Mouse (Mus musculus) C2C12 (cell line): ENCODE results near the gene Vmn1r123.
"Not testable (repeated sequence)": the region's sequence is repeated elsewhere in the genome, so short reads cannot be mapped to it uniquely, and the experiment has no call there.

Experiments
- CTCF ChIP-seq: IDR thresholded peaks from one replicate; pipeline ENCODE4 v1.5.1; 2011; ENCODE audit not compliant: control insufficient read depth, insufficient read depth, insufficient read length
- FOSL1 ChIP-seq: IDR thresholded peaks from one replicate; pipeline ENCODE4 v1.8.0; 2011; ENCODE audit warnings: mild to moderate bottlenecking, low read length; ENCODE audit not compliant: poor library complexity, insufficient read depth, severe bottlenecking
- MAX ChIP-seq: IDR thresholded peaks from one replicate; pipeline ENCODE4 v1.6.1; 2011; ENCODE audit warnings: mild to moderate bottlenecking, control low read depth
- USF1 ChIP-seq: IDR thresholded peaks from one replicate; pipeline ENCODE4 v1.6.1; 2011; ENCODE audit warnings: low read depth, mild to moderate bottlenecking, control low read depth, moderate library complexity

DNA sequence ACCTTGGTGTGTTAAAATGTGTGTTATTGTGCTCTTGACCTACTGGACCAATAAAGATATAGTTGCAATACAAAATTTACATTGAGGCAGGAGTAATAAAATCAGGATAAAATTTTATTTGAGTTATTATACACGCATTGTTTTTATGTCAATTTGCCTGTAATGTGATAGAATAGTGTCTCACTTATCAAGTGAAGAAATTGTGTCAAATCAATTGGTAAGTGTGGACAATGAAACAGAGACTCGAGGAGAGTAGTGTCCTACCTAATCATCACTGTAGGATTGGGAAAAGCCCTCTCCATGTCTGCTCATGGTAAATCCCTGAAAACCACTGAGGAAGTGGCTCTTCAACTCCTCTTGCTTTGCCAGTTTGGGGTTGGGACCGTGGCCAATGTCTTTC lies at the start of gene Vmn1r123:
- TF ChIP-seq CTCF, USF1, MAX, FOSL1: not testable (repeated sequence)
